Comparison of ENCODE assay signal across 8 mouse cellular contexts in the genomic region with DNA sequence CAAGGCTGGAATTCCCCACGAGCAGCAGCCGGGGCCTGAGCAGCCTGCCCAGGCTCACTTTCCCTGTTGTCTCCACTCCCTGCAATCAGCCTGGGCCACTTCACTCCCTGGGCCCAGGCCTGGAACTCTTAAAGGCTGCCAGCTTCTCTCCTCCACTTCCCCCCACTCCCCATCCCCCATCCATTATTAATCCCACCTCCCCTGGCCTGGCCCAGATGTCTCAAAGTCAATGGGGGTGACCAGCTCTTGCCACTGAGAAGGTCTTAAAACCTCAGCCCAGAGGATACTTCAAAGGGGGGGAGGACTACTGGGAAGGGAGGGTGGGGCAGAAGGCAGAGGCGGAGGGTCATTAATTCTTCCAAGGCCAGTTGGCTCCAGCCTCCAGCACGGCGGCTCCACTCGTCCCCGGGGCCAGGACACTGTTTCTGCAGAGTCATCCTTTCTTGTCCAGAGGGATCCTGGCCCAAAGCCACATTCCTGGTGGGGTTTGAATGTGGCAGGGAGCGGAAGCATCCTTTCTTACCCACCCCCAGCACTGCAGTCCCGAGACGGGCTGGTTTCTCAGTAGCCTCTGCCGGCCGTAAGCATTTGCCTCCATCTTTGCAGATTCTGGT. TPM values are rescaled to one million over a fixed set of nuclear protein-coding genes. Genes with fewer than 3 reads are reported as not detected.
DNase-seq lines count a peak whose midpoint lies in the region; ATAC-seq lines count a peak whose summit lies in the region.

No protein-coding gene starts in this region.

- no peaks in the 10 kb centered on the region for H3K9me3 ChIP-seq in liver, embryonic 12.5 days (replicated peaks)
- H3K9me3 ChIP-seq in embryonic facial prominence, embryonic 11.5 days (replicated peaks; ENCODE audit: control insufficient read depth, low read length) = no peaks in the 10 kb centered on the region
- no peaks in the 10 kb centered on the region for H3K9me3 ChIP-seq in heart, embryonic 12.5 days (replicated peaks)
- H3K9me3 ChIP-seq in kidney, embryonic 14.5 days (ENCODE audit: control insufficient read depth, low read length) = no peaks in the 10 kb centered on the region

- peak; percentile 52 for DNase-seq in liver
- peak; percentile 38 for DNase-seq in embryonic facial prominence, embryonic 11.5 days (ENCODE audit: low spot score)
- DNase-seq in mesoderm, embryonic 11.5 days (ENCODE audit: low read depth, low spot score) = peak; percentile 70
- peak; percentile 55 for DNase-seq in yolk sac, embryonic 10.5 days (ENCODE audit: low spot score)
- DNase-seq in thymus, postnatal 4 days = no peak

- 53% methylated on average over 12 of the region's 12 CpGs for WGBS in liver, embryonic 12.5 days (ENCODE audit: insufficient replicate concordance)
- 15% methylated on average over 12 of the region's 12 CpGs for WGBS in embryonic facial prominence, embryonic 11.5 days
- 11% methylated on average over 12 of the region's 12 CpGs for WGBS in heart, embryonic 12.5 days
- 7% methylated on average over 12 of the region's 12 CpGs for WGBS in kidney, embryonic 14.5 days

- H3K27ac ChIP-seq in liver, embryonic 12.5 days = no peak overlapping the region
- no peak overlapping the region for H3K27ac ChIP-seq in embryonic facial prominence, embryonic 11.5 days (replicated peaks; ENCODE audit: low read depth, low read length)
- H3K27ac ChIP-seq in heart, embryonic 12.5 days (ENCODE audit: poor library complexity, severe bottlenecking) = no peak overlapping the region
- peak overlapping the region; percentile 25; the same call in 1 of the 2 replicates for H3K27ac ChIP-seq in kidney, embryonic 14.5 days (ENCODE audit: low read depth, low read length)

- peaks cover 35% of the 10 kb centered on the region; the same call in 1 of the 2 replicates for H3K27me3 ChIP-seq in liver, embryonic 12.5 days (replicated peaks)
- H3K27me3 ChIP-seq in embryonic facial prominence, embryonic 11.5 days (ENCODE audit: control insufficient read depth, insufficient read depth, low read length) = no peaks in the 10 kb centered on the region
- no peaks in the 10 kb centered on the region for H3K27me3 ChIP-seq in heart, embryonic 12.5 days (replicated peaks)
- H3K27me3 ChIP-seq in kidney, embryonic 14.5 days (ENCODE audit: control insufficient read depth, insufficient read depth, low read length) = no peaks in the 10 kb centered on the region

- no peak overlapping the region for H3K4me3 ChIP-seq in liver, embryonic 12.5 days
- no peak overlapping the region for H3K4me3 ChIP-seq in embryonic facial prominence, embryonic 11.5 days (ENCODE audit: low read depth, low read length)
- peak overlapping the region; percentile 7; the same call in 1 of the 2 replicates for H3K4me3 ChIP-seq in heart, embryonic 12.5 days
- no peak overlapping the region; the same call in 1 of the 2 replicates for H3K4me3 ChIP-seq in kidney, embryonic 14.5 days (ENCODE audit: low read length)

- peaks cover 18% of the 10 kb centered on the region; the same call in 1 of the 2 replicates for H3K4me1 ChIP-seq in liver, embryonic 12.5 days
- H3K4me1 ChIP-seq in embryonic facial prominence, embryonic 11.5 days (ENCODE audit: control insufficient read depth, insufficient read depth, low read length) = no peaks in the 10 kb centered on the region
- peaks cover 32% of the 10 kb centered on the region for H3K4me1 ChIP-seq in heart, embryonic 12.5 days (replicated peaks)
- H3K4me1 ChIP-seq in kidney, embryonic 14.5 days (ENCODE audit: control insufficient read depth, insufficient read depth, low read length) = peaks cover 15% of the 10 kb centered on the region; the same call in 1 of the 2 replicates

- ATAC-seq in liver, embryonic 12.5 days = no peak
- ATAC-seq in embryonic facial prominence, embryonic 11.5 days (replicated peaks; ENCODE audit: insufficient number of reproducible peaks, low FRiP score, low TSS enrichment, low read depth) = peak; percentile 40; the same call in 1 of the 2 replicates
- peak; percentile 75 for ATAC-seq in heart, embryonic 12.5 days (ENCODE audit: insufficient number of reproducible peaks, low FRiP score)
- ATAC-seq in kidney, embryonic 14.5 days (ENCODE audit: low FRiP score, low TSS enrichment) = peak; percentile 86

- no peak overlapping the region for H3K9ac ChIP-seq in liver, embryonic 12.5 days
- no peak overlapping the region for H3K9ac ChIP-seq in embryonic facial prominence, embryonic 11.5 days (replicated peaks; ENCODE audit: low read length)
- H3K9ac ChIP-seq in heart, embryonic 12.5 days = peak overlapping the region; percentile 7; the same call in 1 of the 2 replicates
- H3K9ac ChIP-seq in kidney, embryonic 14.5 days (ENCODE audit: low read depth, low read length) = 0 out of 2 replicates have a peak overlapping the region, but pooled peaks have one; percentile 18

- H3K4me2 ChIP-seq in liver, embryonic 12.5 days = no peak overlapping the region
- no peak overlapping the region for H3K4me2 ChIP-seq in embryonic facial prominence, embryonic 11.5 days (ENCODE audit: low read depth, low read length)
- peak overlapping the region; percentile 55 for H3K4me2 ChIP-seq in heart, embryonic 12.5 days
- H3K4me2 ChIP-seq in kidney, embryonic 14.5 days (replicated peaks; ENCODE audit: low read depth, low read length) = peak overlapping the region; percentile 38

- H3K36me3 ChIP-seq in liver, embryonic 12.5 days = no peaks in the 10 kb centered on the region
- H3K36me3 ChIP-seq in embryonic facial prominence, embryonic 11.5 days (replicated peaks; ENCODE audit: control insufficient read depth, insufficient read depth, low read depth, low read length) = no peaks in the 10 kb centered on the region
- H3K36me3 ChIP-seq in heart, embryonic 12.5 days = no peaks in the 10 kb centered on the region
- H3K36me3 ChIP-seq in kidney, embryonic 14.5 days (ENCODE audit: control insufficient read depth, insufficient read depth, low read length) = no peaks in the 10 kb centered on the region

RNA-seq across cellular contexts. Expression of gene Eps8l3, which starts 26.5 kb away (rescaled TPM):
- not detected in 2 replicates for polyA plus RNA-seq in liver, embryonic 12.5 days (2016; fragmentation: Nextera tagmentation; extraction: Ambion mirVana)
- not detected in 2 replicates for polyA plus RNA-seq in embryonic facial prominence, embryonic 11.5 days (2014; fragmentation: Nextera tagmentation; extraction: Ambion mirVana)
- 0.23 TPM in 1 of 2 replicates, not detected in the other for polyA plus RNA-seq in heart, embryonic 12.5 days (2016; fragmentation: Nextera tagmentation; extraction: Ambion mirVana)
- not detected in 2 replicates for polyA plus RNA-seq in kidney, embryonic 14.5 days (2014; fragmentation: Nextera tagmentation; extraction: Ambion mirVana)

RNA-seq across cellular contexts. Expression of gene Gstm5, which starts 45.1 kb away (rescaled TPM):
- polyA plus RNA-seq in liver, embryonic 12.5 days (2016; fragmentation: Nextera tagmentation; extraction: Ambion mirVana) = 121 and 124 TPM in 2 replicates
- polyA plus RNA-seq in embryonic facial prominence, embryonic 11.5 days (2014; fragmentation: Nextera tagmentation; extraction: Ambion mirVana) = 272 and 278 TPM in 2 replicates
- 118 and 119 TPM in 2 replicates for polyA plus RNA-seq in heart, embryonic 12.5 days (2016; fragmentation: Nextera tagmentation; extraction: Ambion mirVana)
- 174 and 223 TPM in 2 replicates for polyA plus RNA-seq in kidney, embryonic 14.5 days (2014; fragmentation: Nextera tagmentation; extraction: Ambion mirVana)

Comparison
In these comparisons a context has a peak if more than half of its experiments do, and no peak if none do; other contexts are left out.
1. H3K4me2 ChIP-seq: peak in heart, embryonic 12.5 days (single experiment) and kidney, embryonic 14.5 days (single experiment); none in liver, embryonic 12.5 days (single experiment) and embryonic facial prominence, embryonic 11.5 days (single experiment).
2. H3K9ac ChIP-seq: peak in heart, embryonic 12.5 days (single experiment) and kidney, embryonic 14.5 days (single experiment); none in liver, embryonic 12.5 days (single experiment) and embryonic facial prominence, embryonic 11.5 days (single experiment).